Mouse (Mus musculus): ENCODE measurements around the gene Lmntd1. TPM values are rescaled to one million over a fixed set of nuclear protein-coding genes. Genes with fewer than 3 reads are reported as not detected.

Lmntd1 gene
- polyA plus RNA-seq, 1 experiment from 2014 or later: 3.0 TPM

DNA sequence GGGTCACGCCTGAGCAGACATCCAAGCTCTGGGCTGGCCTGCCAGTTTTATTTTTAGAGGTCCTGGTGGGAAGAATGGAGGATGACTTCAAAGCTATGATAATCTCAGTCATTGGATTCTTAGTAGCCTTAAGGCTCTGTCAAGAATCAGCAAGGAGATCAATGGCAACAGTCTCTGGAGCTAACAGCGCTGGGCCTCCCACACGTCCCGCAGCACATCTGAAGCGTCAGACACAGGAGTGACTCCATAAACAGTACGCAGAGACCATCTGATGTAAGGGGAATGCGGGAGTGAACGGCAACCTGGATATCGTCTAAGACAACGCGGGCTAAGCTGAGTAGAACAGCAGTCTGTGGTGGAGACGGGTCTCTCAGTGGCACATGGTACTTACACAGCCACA lies 69.8 kb downstream of the Lmntd1 start:
- H3K36me3 ChIP-seq (ENCODE audit: insufficient read depth, low read length): no peaks in the 10 kb centered on the region
- no peak overlapping the region for H3K9ac ChIP-seq (ENCODE audit: low read depth, low read length)
- WGBS: 54% methylated on average over 12 of the region's 12 CpGs
- no peaks in the 10 kb centered on the region for H3K27me3 ChIP-seq (ENCODE audit: insufficient read depth, low read length)
- no peak for TF ChIP-seq CTCF (IDR thresholded peaks at IDR 0.05; ENCODE audit: low read depth)
- no peak overlapping the region for H3K4me2 ChIP-seq (ENCODE audit: low read length)
- H3K27ac ChIP-seq: no peak overlapping the region
- no peak for DNase-seq (ENCODE audit: low spot score)
- ATAC-seq (replicated peaks; ENCODE audit: low FRiP score, low read depth): no peak
- no peaks in the 10 kb centered on the region for H3K9me3 ChIP-seq (replicated peaks; ENCODE audit: low read length)
- H3K4me3 ChIP-seq (replicated peaks; ENCODE audit: low read depth, low read length): no peak overlapping the region
- H3K4me1 ChIP-seq (replicated peaks; ENCODE audit: insufficient read depth, low read length): no peaks in the 10 kb centered on the region

DNA sequence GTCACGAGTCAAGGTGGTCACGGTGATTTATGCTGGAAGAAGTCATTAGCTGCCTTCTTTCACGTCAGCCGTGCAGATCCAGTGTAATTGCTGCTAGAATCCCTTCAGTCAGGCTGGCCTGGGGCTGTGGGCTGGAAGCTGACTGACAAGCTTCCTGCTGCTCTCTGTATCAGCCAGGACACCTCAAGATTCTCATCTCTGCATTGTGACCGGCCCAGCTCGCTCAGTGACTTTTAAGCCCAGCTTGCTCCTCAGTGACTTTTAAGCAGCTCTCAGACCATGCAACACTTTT lies 74.6 kb downstream of the Lmntd1 start:
- no peak overlapping the region for H3K27ac ChIP-seq
- no peaks in the 10 kb centered on the region for H3K27me3 ChIP-seq (ENCODE audit: insufficient read depth, low read length)
- H3K4me2 ChIP-seq (ENCODE audit: low read length): no peak overlapping the region
- H3K9me3 ChIP-seq (replicated peaks; ENCODE audit: low read length): no peaks in the 10 kb centered on the region
- no peaks in the 10 kb centered on the region for H3K4me1 ChIP-seq (replicated peaks; ENCODE audit: insufficient read depth, low read length)
- no peaks in the 10 kb centered on the region for H3K36me3 ChIP-seq (ENCODE audit: insufficient read depth, low read length)
- H3K4me3 ChIP-seq (replicated peaks; ENCODE audit: low read depth, low read length): no peak overlapping the region
- no peak for TF ChIP-seq CTCF (IDR thresholded peaks at IDR 0.05; ENCODE audit: low read depth)
- ATAC-seq (replicated peaks; ENCODE audit: low FRiP score, low read depth): no peak
- no peak overlapping the region for H3K9ac ChIP-seq (ENCODE audit: low read depth, low read length)
- WGBS: 33% methylated on average over 6 of the region's 6 CpGs
- DNase-seq (ENCODE audit: low spot score): no peak

DNA sequence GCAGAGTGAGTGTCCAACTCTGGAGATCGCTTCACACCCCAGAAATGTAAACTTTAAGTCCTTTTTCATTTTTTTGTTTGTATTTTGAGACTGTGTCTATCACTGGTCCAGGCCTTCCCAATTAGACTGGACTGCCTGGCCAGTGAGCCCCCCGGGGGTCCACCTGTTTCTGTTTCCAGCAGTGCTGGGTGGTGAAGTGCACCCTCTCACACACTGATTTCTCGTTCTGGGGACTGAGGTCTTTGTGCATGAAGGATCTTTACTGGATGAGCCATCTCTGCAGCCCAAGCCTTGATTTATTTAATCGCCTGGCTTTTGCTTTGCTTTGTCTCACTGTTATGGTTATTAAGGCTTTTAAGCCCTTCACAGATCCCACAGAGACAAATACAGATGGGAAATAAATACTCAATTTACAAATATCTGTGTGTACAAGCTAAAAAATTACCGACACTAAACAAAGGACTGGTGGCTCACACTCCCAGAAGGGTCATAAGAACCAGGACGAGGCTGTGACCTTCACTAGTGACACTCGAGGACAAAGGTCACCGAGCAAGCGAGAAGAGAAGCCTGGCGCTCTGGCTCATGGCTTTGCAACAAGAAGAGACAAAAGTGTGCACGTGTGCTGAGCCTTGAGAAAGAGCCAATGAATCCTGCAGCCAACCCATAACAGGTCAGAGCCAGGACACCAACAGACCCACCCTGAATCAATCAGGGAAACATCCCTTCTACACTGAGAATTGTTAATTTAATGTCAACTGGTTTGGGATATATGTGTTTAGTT lies 75.1 kb downstream of the Lmntd1 start:
- Histone ChIP-seq H3K27ac (no peak overlapping the region), H3K4me1 (replicated peaks; ENCODE audit: insufficient read depth, low read length) (no peaks in the 10 kb centered on the region), H3K9ac (ENCODE audit: low read depth, low read length) (no peak overlapping the region), H3K9me3 (replicated peaks; ENCODE audit: low read length) (no peaks in the 10 kb centered on the region), H3K27me3 (ENCODE audit: insufficient read depth, low read length) (no peaks in the 10 kb centered on the region), H3K4me3 (replicated peaks; ENCODE audit: low read depth, low read length) (no peak overlapping the region), H3K4me2 (ENCODE audit: low read length) (no peak overlapping the region), H3K36me3 (ENCODE audit: insufficient read depth, low read length) (no peaks in the 10 kb centered on the region)
- 35% methylated on average over 11 of the region's 11 CpGs for WGBS
- ATAC-seq (replicated peaks; ENCODE audit: low FRiP score, low read depth) (no peak), DNase-seq (ENCODE audit: low spot score) (no peak)
- TF ChIP-seq CTCF (IDR thresholded peaks at IDR 0.05; ENCODE audit: low read depth): no peak

GRCm38 (mm10) chr6:145530464-145530863 lies 83.7 kb downstream of the Lmntd1 start:
- WGBS: 79% methylated on average over 3 of the region's 3 CpGs
- Histone ChIP-seq H3K9me3 (replicated peaks; ENCODE audit: low read length) (no peaks in the 10 kb centered on the region), H3K27ac (no peak overlapping the region), H3K9ac (ENCODE audit: low read depth, low read length) (no peak overlapping the region), H3K4me3 (replicated peaks; ENCODE audit: low read depth, low read length) (no peak overlapping the region), H3K36me3 (ENCODE audit: insufficient read depth, low read length) (no peaks in the 10 kb centered on the region), H3K4me2 (ENCODE audit: low read length) (no peak overlapping the region), H3K4me1 (replicated peaks; ENCODE audit: insufficient read depth, low read length) (no peaks in the 10 kb centered on the region), H3K27me3 (ENCODE audit: insufficient read depth, low read length) (no peaks in the 10 kb centered on the region)
- ATAC-seq (replicated peaks; ENCODE audit: low FRiP score, low read depth): no peak
- no peak for DNase-seq (ENCODE audit: low spot score)
- TF ChIP-seq CTCF (IDR thresholded peaks at IDR 0.05; ENCODE audit: low read depth): no peak

DNA sequence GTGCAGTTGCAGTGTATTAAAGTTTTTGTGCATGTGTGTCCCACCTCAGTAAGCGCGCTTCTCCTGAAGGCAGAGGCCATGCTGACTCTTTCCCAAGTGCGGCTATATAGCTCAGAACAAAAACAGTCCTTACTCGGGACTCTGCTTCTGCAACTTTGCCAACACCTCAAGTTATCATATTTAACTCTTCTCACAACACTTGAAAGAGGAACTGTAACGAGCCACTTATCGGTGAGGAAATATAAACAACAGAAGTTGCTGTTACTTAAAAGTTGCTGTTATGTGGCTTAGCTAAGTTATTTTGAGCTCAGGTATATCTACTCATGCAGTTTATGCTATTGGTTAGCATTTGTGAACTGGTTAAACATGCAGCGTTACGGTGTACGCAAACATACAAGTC lies 90.8 kb downstream of the Lmntd1 start:
- no peak overlapping the region for H3K27ac ChIP-seq
- H3K4me3 ChIP-seq (replicated peaks; ENCODE audit: low read depth, low read length): no peak overlapping the region
- no peak overlapping the region for H3K4me2 ChIP-seq (ENCODE audit: low read length)
- ATAC-seq (replicated peaks; ENCODE audit: low FRiP score, low read depth) (no peak), DNase-seq (ENCODE audit: low spot score) (no peak)
- H3K9me3 ChIP-seq (replicated peaks; ENCODE audit: low read length): no peaks in the 10 kb centered on the region
- WGBS: 88% methylated on average over 9 of the region's 9 CpGs
- no peak for TF ChIP-seq CTCF (IDR thresholded peaks at IDR 0.05; ENCODE audit: low read depth)
- H3K27me3 ChIP-seq (ENCODE audit: insufficient read depth, low read length): no peaks in the 10 kb centered on the region
- no peaks in the 10 kb centered on the region for H3K36me3 ChIP-seq (ENCODE audit: insufficient read depth, low read length)
- H3K9ac ChIP-seq (ENCODE audit: low read depth, low read length): no peak overlapping the region
- H3K4me1 ChIP-seq (replicated peaks; ENCODE audit: insufficient read depth, low read length): no peaks in the 10 kb centered on the region

- DNase-seq (ENCODE audit: low spot score) (no peak), ATAC-seq (replicated peaks; ENCODE audit: low FRiP score, low read depth) (no peak)
- no peak for TF ChIP-seq CTCF (IDR thresholded peaks at IDR 0.05; ENCODE audit: low read depth)
- no peaks in the 10 kb centered on the region for H3K4me1 ChIP-seq (replicated peaks; ENCODE audit: insufficient read depth, low read length)
- H3K36me3 ChIP-seq (ENCODE audit: insufficient read depth, low read length): no peaks in the 10 kb centered on the region
- 85% methylated on average over 12 of the region's 12 CpGs for WGBS
- H3K4me3 ChIP-seq (replicated peaks; ENCODE audit: low read depth, low read length): no peak overlapping the region
- no peaks in the 10 kb centered on the region for H3K27me3 ChIP-seq (ENCODE audit: insufficient read depth, low read length)
- H3K27ac ChIP-seq: no peak overlapping the region
- no peaks in the 10 kb centered on the region for H3K9me3 ChIP-seq (replicated peaks; ENCODE audit: low read length)
- H3K4me2 ChIP-seq (ENCODE audit: low read length): no peak overlapping the region
- no peak overlapping the region for H3K9ac ChIP-seq (ENCODE audit: low read depth, low read length)
Observed at GRCm38 (mm10) chr6:145522617-145523016, 91.5 kb downstream of the Lmntd1 start.

DNA sequence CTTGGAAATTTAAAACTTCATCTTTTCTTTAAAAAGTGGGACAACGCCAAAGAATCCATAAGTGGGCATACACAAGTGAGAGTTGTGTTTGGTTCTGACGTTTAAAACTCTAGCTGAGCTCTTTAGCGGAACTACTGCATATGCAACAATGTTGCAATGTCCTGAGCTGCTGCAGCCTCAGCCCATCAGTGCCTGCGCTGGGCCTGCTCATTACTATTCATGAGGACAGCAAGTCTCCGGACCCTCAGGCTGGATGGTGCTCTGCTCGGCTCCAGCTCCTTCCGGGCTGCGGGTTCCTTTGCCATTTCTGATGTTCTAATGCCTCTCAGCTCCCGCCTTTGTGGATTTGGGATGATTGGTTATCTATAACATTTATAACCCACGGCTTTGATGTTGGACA lies 97.1 kb downstream of the Lmntd1 start:
- DNase-seq (ENCODE audit: low spot score) (peak; percentile 31), ATAC-seq (replicated peaks; ENCODE audit: low FRiP score, low read depth) (no peak)
- H3K9me3 ChIP-seq (replicated peaks; ENCODE audit: low read length): no peaks in the 10 kb centered on the region
- 51% methylated on average over 10 of the region's 10 CpGs for WGBS
- no peaks in the 10 kb centered on the region for H3K36me3 ChIP-seq (ENCODE audit: insufficient read depth, low read length)
- no peak overlapping the region for H3K27ac ChIP-seq
- no peak overlapping the region for H3K9ac ChIP-seq (ENCODE audit: low read depth, low read length)
- H3K27me3 ChIP-seq (ENCODE audit: insufficient read depth, low read length): no peaks in the 10 kb centered on the region
- H3K4me2 ChIP-seq (ENCODE audit: low read length): no peak overlapping the region
- H3K4me3 ChIP-seq (replicated peaks; ENCODE audit: low read depth, low read length): no peak overlapping the region
- H3K4me1 ChIP-seq (replicated peaks; ENCODE audit: insufficient read depth, low read length): peaks cover 4% of the 10 kb centered on the region; the same call in 1 of the 2 replicates
- no peak for TF ChIP-seq CTCF (IDR thresholded peaks at IDR 0.05; ENCODE audit: low read depth)
